Mouse (Mus musculus) CH12.LX (cell line): ENCODE data around the gene Tnik. TPM values are rescaled to one million over a fixed set of nuclear protein-coding genes. Genes with fewer than 3 reads are reported as not detected.

Source experiments
- DNase-seq: peaks from one replicate; pipeline ENCODE4 v3.0.0-alpha.2; 2013; ENCODE audit errors: extremely low read depth
- H3K27ac ChIP-seq: 2 replicates; pipeline ENCODE4 v1.5.1; 2012; ENCODE audit warnings: low read depth, mild to moderate bottlenecking, control low read depth, moderate library complexity; ENCODE audit not compliant: insufficient read depth
- H3K27me3 ChIP-seq: replicated peaks from 2 replicates; pipeline ENCODE3; 2012; ENCODE audit warnings: inconsistent platforms
- H3K36me3 ChIP-seq, 2 experiments: replicated peaks in 1 of 2; 2 replicates each; pipeline versions ENCODE3 to v1.6.1; 2012; ENCODE audit warnings: inconsistent platforms in 1 of 2, low read length in 1 of 2, mild to moderate bottlenecking in 1 of 2, mixed read lengths in 1 of 2, moderate library complexity in 1 of 2; ENCODE audit not compliant: control insufficient read depth in 1 of 2, insufficient read depth in 1 of 2
- H3K4me1 ChIP-seq, 2 experiments: 2 replicates each; pipeline ENCODE4 v1.6.1; 2012; ENCODE audit warnings: inconsistent platforms in 1 of 2, moderate library complexity in 1 of 2; ENCODE audit not compliant: insufficient read depth in 2 of 2, control insufficient read depth in 1 of 2
- H3K4me2 ChIP-seq: 2 replicates; pipeline ENCODE4 v1.6.1; 2012; ENCODE audit warnings: low read depth, mild to moderate bottlenecking, control low read depth; ENCODE audit not compliant: poor library complexity, insufficient read depth, severe bottlenecking
- H3K4me3 ChIP-seq, 3 experiments: fragments of 150-350 bp in 1 of 3; sonication (generic) in 1 of 3; replicated peaks in 1 of 3; 2 replicates each; pipeline versions ENCODE3 to v1.5.1; 2011 to 2012; ENCODE audit warnings: low read depth in 2 of 3, low read length in 2 of 3, mild to moderate bottlenecking in 2 of 3, moderate library complexity in 2 of 3, control low read depth in 1 of 3, improper control_type of control experiment in 1 of 3, inconsistent platforms in 1 of 3, mixed read lengths in 1 of 3; ENCODE audit not compliant: poor library complexity in 1 of 3
- H3K79me2 ChIP-seq: replicated peaks from 2 replicates; pipeline ENCODE4 v1.6.1; 2012; ENCODE audit warnings: mild to moderate bottlenecking, moderate library complexity; ENCODE audit not compliant: control insufficient read depth, poor library complexity, insufficient read depth, severe bottlenecking; ENCODE audit errors: extremely low read depth
- H3K9ac ChIP-seq: 2 replicates; pipeline ENCODE4 v1.6.1; 2012; ENCODE audit warnings: low read depth, mild to moderate bottlenecking, control low read depth, moderate library complexity; ENCODE audit not compliant: insufficient read depth
- H3K9me3 ChIP-seq: replicated peaks from 2 replicates; pipeline ENCODE3; 2012; ENCODE audit warnings: low read length, inconsistent platforms, mixed read lengths
- CHD2 ChIP-seq: IDR thresholded peaks from 2 replicates; pipeline ENCODE4 v1.6.1; 2011; ENCODE audit warnings: low read length, improper control_type of control experiment
- ETS1 ChIP-seq: conservative IDR thresholded peaks from 2 replicates; pipeline ENCODE4 v1.6.1; 2012; ENCODE audit warnings: low read depth, mild to moderate bottlenecking, inconsistent platforms, low read length, improper control_type of control experiment, moderate library complexity
- GABPA ChIP-seq: IDR thresholded peaks from 2 replicates; pipeline ENCODE4 v1.6.1; 2012; ENCODE audit warnings: low read depth, low read length, improper control_type of control experiment, inconsistent platforms; ENCODE audit not compliant: insufficient replicate concordance
- HCFC1 ChIP-seq: IDR thresholded peaks from 2 replicates; pipeline ENCODE4 v1.6.1; 2012; ENCODE audit warnings: low read depth, mild to moderate bottlenecking, inconsistent platforms, low read length, improper control_type of control experiment
- IRF4 ChIP-seq: IDR thresholded peaks from 2 replicates; pipeline ENCODE4 v1.6.1; 2014; ENCODE audit warnings: low read depth, mild to moderate bottlenecking, inconsistent platforms, low read length, improper control_type of control experiment
- JUN ChIP-seq: IDR thresholded peaks from 2 replicates; pipeline ENCODE4 v1.6.1; 2011; ENCODE audit warnings: low read depth, mild to moderate bottlenecking, low read length, improper control_type of control experiment, moderate library complexity; ENCODE audit not compliant: insufficient read depth
- JUND ChIP-seq: conservative IDR thresholded peaks from 2 replicates; pipeline ENCODE4 v1.6.1; 2011; ENCODE audit warnings: low read depth, low read length, improper control_type of control experiment
- KAT2A ChIP-seq: IDR thresholded peaks from 2 replicates; pipeline ENCODE4 v1.6.1; 2012; ENCODE audit warnings: low read length, improper control_type of control experiment, inconsistent platforms; ENCODE audit not compliant: insufficient replicate concordance
- MAFK ChIP-seq: IDR thresholded peaks from 2 replicates; pipeline ENCODE4 v1.6.1; 2011; ENCODE audit warnings: low read length, improper control_type of control experiment; ENCODE audit not compliant: insufficient replicate concordance
- MAZ ChIP-seq: IDR thresholded peaks from 2 replicates; pipeline ENCODE4 v1.6.1; 2012; ENCODE audit warnings: low read depth, mild to moderate bottlenecking, inconsistent platforms, low read length, improper control_type of control experiment, moderate library complexity
- MYC ChIP-seq: IDR thresholded peaks from 2 replicates; pipeline ENCODE4 v1.6.1; 2011; ENCODE audit warnings: low read depth, mild to moderate bottlenecking, improper control_type of control experiment, low read length
- NRF1 ChIP-seq: IDR thresholded peaks from 2 replicates; pipeline ENCODE4 v1.6.1; 2014; ENCODE audit warnings: low read depth, mild to moderate bottlenecking, inconsistent platforms, low read length, improper control_type of control experiment, moderate library complexity
- PAX5 ChIP-seq: IDR thresholded peaks from 2 replicates; pipeline ENCODE4 v1.6.1; 2012; ENCODE audit warnings: low read length, inconsistent platforms, mixed read lengths
- POLR2A ChIP-seq: IDR thresholded peaks from 2 replicates; pipeline ENCODE4 v1.6.1; 2011; ENCODE audit warnings: low read depth, mild to moderate bottlenecking, improper control_type of control experiment, low read length
- RCOR1 ChIP-seq: conservative IDR thresholded peaks from 2 replicates; pipeline ENCODE4 v1.6.1; 2012; ENCODE audit warnings: low read depth, mild to moderate bottlenecking, inconsistent platforms, low read length, improper control_type of control experiment
- SIN3A ChIP-seq: IDR thresholded peaks from 2 replicates; pipeline ENCODE4 v1.6.1; 2012; ENCODE audit warnings: low read length, improper control_type of control experiment, inconsistent platforms
- SMC3 ChIP-seq: IDR thresholded peaks from 2 replicates; pipeline ENCODE4 v1.6.1; 2011; ENCODE audit warnings: low read depth, low read length, improper control_type of control experiment
- TBP ChIP-seq: conservative IDR thresholded peaks from 2 replicates; pipeline ENCODE4 v1.6.1; 2011; ENCODE audit warnings: low read depth, low read length, improper control_type of control experiment
- TCF12 ChIP-seq: IDR thresholded peaks from 2 replicates; pipeline ENCODE4 v1.6.1; 2014; ENCODE audit warnings: low read depth, mild to moderate bottlenecking, inconsistent platforms, low read length, improper control_type of control experiment
- UBTF ChIP-seq: IDR thresholded peaks from 2 replicates; pipeline ENCODE4 v1.6.1; 2012; ENCODE audit warnings: low read depth, mild to moderate bottlenecking, inconsistent platforms, low read length, improper control_type of control experiment, moderate library complexity
- ZC3H11A ChIP-seq: IDR thresholded peaks from 2 replicates; pipeline ENCODE4 v1.6.1; 2012; ENCODE audit warnings: low read depth, mild to moderate bottlenecking, inconsistent platforms, low read length, improper control_type of control experiment
- ZNF384 ChIP-seq: IDR thresholded peaks from 2 replicates; pipeline ENCODE4 v1.6.1; 2012; ENCODE audit warnings: low read depth, low read length, improper control_type of control experiment, inconsistent platforms
- dilution Hi-C: fragments of 300-500 bp; cut with MboI; formaldehyde crosslinking; loops from 2 replicates; pipeline ENCODE4 v1.14.3; 2020; ENCODE audit warnings: low sequenced_read_pairs; ENCODE audit not compliant: extremely low pct_unique_long_range_greater_than_20kb, extremely low pct_ligation_motif_present
- in situ Hi-C: fragments of 300-500 bp; cut with MboI; formaldehyde crosslinking; loops from 3 replicates; pipeline ENCODE4 v1.14.3; 2019; ENCODE audit warnings: low sequenced_read_pairs, low pct_ligation_motif_present, low pct_unique_long_range_greater_than_20kb, mixed read lengths
- polyA plus RNA-seq: library from polyadenylated mRNA; unstranded; fragments of >175 nt; gene quantifications from 2 replicates; pipeline ENCODE4 v1.2.1, GENCODE M21; 2012; ENCODE audit warnings: low read depth; ENCODE audit not compliant: insufficient read length
- total RNA-seq, 2 experiments: library from RNA; depleted of rRNA; stranded (reverse); fragments of 300-350 nt in 1 of 2; fragments of >200 nt in 1 of 2; gene quantifications; 2 replicates each; pipeline ENCODE4 v1.2.3; 2012 to 2014

The Tnik gene
- total and polyA plus RNA-seq, 3 experiments = 0.08 TPM; not detected in 2

DNA sequence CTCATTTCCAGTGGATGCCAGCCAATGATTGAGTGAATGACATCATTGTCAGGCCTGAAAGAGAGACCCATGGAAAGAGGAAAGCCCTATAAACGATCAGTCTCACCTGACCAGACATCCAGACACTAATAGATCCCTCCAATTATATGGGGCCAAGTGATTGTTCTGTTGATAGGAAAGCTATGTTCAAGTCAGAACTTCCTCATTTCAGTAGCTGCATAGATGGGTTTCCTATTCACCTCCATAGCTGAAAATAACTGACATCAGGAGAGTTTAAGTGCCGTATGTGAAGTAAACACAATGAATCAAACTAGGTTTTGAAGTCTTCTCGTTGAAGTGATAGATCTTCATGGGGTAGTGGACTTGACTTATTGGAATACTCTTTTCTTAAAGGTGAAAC lies 239.7 kb downstream of the Tnik start:
- Histone ChIP-seq H3K27me3 (no peaks in the 10 kb centered on the region), H3K4me2 (no peak overlapping the region), H3K27ac (no peak overlapping the region), H3K36me3 (no peaks in the 10 kb centered on the region), H3K9ac (no peak overlapping the region), H3K4me3 (no peak overlapping the region), H3K9me3 (peaks cover 64% of the 10 kb centered on the region), H3K79me2 (no peaks in the 10 kb centered on the region), H3K4me1 (no peaks in the 10 kb centered on the region)
- no peak for TF ChIP-seq POLR2A
- no peak for TF ChIP-seq RCOR1
- TF ChIP-seq NRF1 = no peak
- no peak for TF ChIP-seq MYC
- TF ChIP-seq IRF4 = no peak
- no peak for TF ChIP-seq ZC3H11A
- no peak for TF ChIP-seq KAT2A
- in situ Hi-C loops (no loop called here), dilution Hi-C loops (no loop called here)
- DNase-seq = no peak

DNA sequence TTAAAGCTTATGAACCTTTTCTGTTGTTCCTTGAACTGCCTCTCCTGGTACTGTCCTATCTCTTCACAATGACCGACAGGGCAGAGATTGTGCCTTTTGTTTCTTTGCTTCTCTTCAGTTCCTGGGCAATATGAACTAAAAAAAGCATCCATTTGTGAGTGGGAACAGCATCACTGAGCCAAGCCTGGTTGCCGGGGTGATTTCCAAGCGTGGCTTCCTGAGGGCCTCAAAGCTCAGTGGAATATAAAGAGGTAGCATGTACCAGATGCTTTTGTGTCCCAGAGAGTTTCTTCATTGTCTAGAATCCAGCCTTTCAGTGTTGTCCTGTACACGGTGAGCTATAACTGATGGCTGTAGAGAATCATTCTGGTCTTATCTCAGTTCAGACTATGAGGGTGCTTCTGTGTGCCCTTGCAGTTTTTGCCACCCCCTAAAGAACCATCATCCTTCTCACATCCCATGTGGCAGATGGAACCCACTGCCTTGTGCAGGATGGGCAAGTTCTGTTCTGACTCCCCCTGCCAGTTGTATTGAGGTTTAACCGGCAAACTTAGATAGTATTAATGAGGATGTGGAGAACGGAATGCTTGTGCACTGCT lies 246.4 kb downstream of the Tnik start:
- no peak for DNase-seq
- dilution Hi-C loops = no loop called here
- Histone ChIP-seq H3K36me3 (no peaks in the 10 kb centered on the region), H3K9me3 (peaks cover 63% of the 10 kb centered on the region), H3K4me3 (no peak overlapping the region), H3K27me3 (no peaks in the 10 kb centered on the region), H3K4me2 (no peak overlapping the region), H3K27ac (no peak overlapping the region), H3K79me2 (no peaks in the 10 kb centered on the region), H3K9ac (no peak overlapping the region), H3K4me1 (no peaks in the 10 kb centered on the region)
- in situ Hi-C loops = no loop called here
- no peak for TF ChIP-seq SIN3A
- TF ChIP-seq GABPA = no peak
- TF ChIP-seq RCOR1 = no peak
- TF ChIP-seq KAT2A = no peak
- TF ChIP-seq MYC = no peak
- TF ChIP-seq MAFK = no peak
- TF ChIP-seq ETS1 = no peak
- TF ChIP-seq NRF1 = no peak
- no peak for TF ChIP-seq TBP
- no peak for TF ChIP-seq PAX5
- no peak for TF ChIP-seq ZNF384
- TF ChIP-seq MAZ = no peak
- no peak for TF ChIP-seq UBTF
- no peak for TF ChIP-seq CHD2
- no peak for TF ChIP-seq HCFC1
- no peak for TF ChIP-seq JUN
- no peak for TF ChIP-seq JUND
- TF ChIP-seq TCF12 = no peak
- no peak for TF ChIP-seq SMC3
